Mouse (Mus musculus) liver, adult 2 months (tissue): ENCODE measurements around the gene Zfp937. TPM values are rescaled to one million over a fixed set of nuclear protein-coding genes. Genes with fewer than 3 reads are reported as not detected.
"Not testable (repeated sequence)": the region's sequence is repeated elsewhere in the genome, so short reads cannot be mapped to it uniquely, and the experiment has no call there.

Experiments
- DNase-seq: peaks from one replicate; pipeline ENCODE4 v3.0.0-alpha.2; 2011; ENCODE audit warnings: low read depth, low spot score; ENCODE audit errors: extremely low read depth
- H3K27ac ChIP-seq: fragments of 200-500 bp; replicated peaks from 2 replicates; pipeline ENCODE4 v1.5.1; 2012; ENCODE audit warnings: low read depth, mild to moderate bottlenecking, control low read depth, inconsistent platforms, low read length; ENCODE audit not compliant: insufficient read depth
- H3K27me3 ChIP-seq: fragments of 200-500 bp; 2 replicates; pipeline ENCODE4 v1.6.1; 2012; ENCODE audit warnings: mild to moderate bottlenecking, moderate library complexity, low read length, inconsistent platforms; ENCODE audit not compliant: control insufficient read depth, insufficient read depth
- H3K36me3 ChIP-seq: fragments of 200-500 bp; 2 replicates; pipeline ENCODE4 v1.6.1; 2012; ENCODE audit warnings: low read length, inconsistent platforms; ENCODE audit not compliant: control insufficient read depth, insufficient read depth
- H3K4me1 ChIP-seq: fragments of 200-500 bp; 2 replicates; pipeline ENCODE4 v1.6.1; 2011; ENCODE audit warnings: low read length; ENCODE audit not compliant: control insufficient read depth, insufficient read depth
- H3K4me3 ChIP-seq: fragments of 200-500 bp; 2 replicates; pipeline ENCODE4 v1.5.1; 2011; ENCODE audit warnings: low read depth, mild to moderate bottlenecking, control low read depth, low read length, moderate library complexity; ENCODE audit not compliant: insufficient read depth
- H3K79me2 ChIP-seq: fragments of 200-500 bp; 2 replicates; pipeline ENCODE4 v1.6.1; 2012; ENCODE audit warnings: inconsistent platforms, mild to moderate bottlenecking, low read length, moderate library complexity; ENCODE audit not compliant: control insufficient read depth, insufficient read depth
- H3K9ac ChIP-seq: fragments of 200-500 bp; 2 replicates; pipeline ENCODE4 v1.6.1; 2012; ENCODE audit warnings: low read depth, mild to moderate bottlenecking, control low read depth, inconsistent platforms, low read length
- CTCF ChIP-seq: fragments of 200-500 bp; IDR thresholded peaks from 2 replicates; pipeline ENCODE4 v1.5.1; 2011; ENCODE audit warnings: low read depth, low read length, control low read depth
- POLR2A ChIP-seq: fragments of 200-500 bp; IDR thresholded peaks from 2 replicates; pipeline ENCODE4 v1.6.1; 2011; ENCODE audit warnings: low read length, control low read depth; ENCODE audit not compliant: insufficient read depth; ENCODE audit errors: extremely low read depth
- WGBS: fragments of 180-500 bp; shearing (Covaris S2); methylation state at CpG from one replicate; pipeline ENCODE4 v1.1.7; 2018; 5-methylcytosine and 5-hydroxymethylcytosine counted together
- polyA plus RNA-seq: library from polyadenylated mRNA; depleted of rRNA; stranded (reverse); fragments of >200 nt; gene quantifications from 2 replicates; pipeline ENCODE4 v1.2.3, GENCODE M21; 2012; rRNA removed
- total RNA-seq: library from RNA; depleted of rRNA; stranded (reverse); fragments of >200 nt; gene quantifications from 2 replicates; pipeline ENCODE4 v1.2.3, GENCODE M21; 2014; rRNA removed

Gene Zfp937
- 2.2 and 3.3 TPM in 2 replicates for total RNA-seq
- 0.21 and 0.32 TPM in 2 replicates for polyA plus RNA-seq

GRCm38 (mm10) chr2:150217600-150218362, at the start of gene Zfp937:
Gene Zfp937, plus strand, starts transcription at chr2:150218073.
- H3K27ac ChIP-seq, H3K4me1 ChIP-seq, H3K27me3 ChIP-seq, H3K36me3 ChIP-seq, H3K79me2 ChIP-seq: not testable (repeated sequence)
- under 1% methylated on average over 15 of the region's 15 CpGs for WGBS
- peak within 1 kb of the TSS; percentile 59 for H3K4me3 ChIP-seq
- H3K9ac ChIP-seq, result peak within 1 kb of the TSS; percentile 72
- DNase-seq, result peak; percentile 75

- Histone ChIP-seq H3K9ac (no peak overlapping the region), H3K36me3 (no peaks in the 10 kb centered on the region), H3K27me3 (no peaks in the 10 kb centered on the region), H3K4me1 (no peaks in the 10 kb centered on the region), H3K4me3 (no peak overlapping the region), H3K79me2 (no peaks in the 10 kb centered on the region), H3K27ac (no peak overlapping the region)
- DNase-seq, result no peak
- TF ChIP-seq POLR2A (no peak), CTCF (no peak)
These were observed 44.0 kb upstream of the Zfp937 start for GRCm38 (mm10) chr2:150173833-150174232.

- H3K4me3 ChIP-seq, H3K36me3 ChIP-seq, H3K79me2 ChIP-seq, DNase-seq, H3K27ac ChIP-seq, H3K9ac ChIP-seq, H3K27me3 ChIP-seq, H3K4me1 ChIP-seq: not testable (repeated sequence)
- 68% methylated on average over 4 of the region's 4 CpGs for WGBS
These were observed 38.3 kb upstream of the Zfp937 start, which contains the start of gene Gm10770 for GRCm38 (mm10) chr2:150179579-150179978. Gene Gm10770, minus strand, starts transcription at chr2:150179679.

- not testable (repeated sequence) for H3K79me2 ChIP-seq, DNase-seq, H3K4me3 ChIP-seq, H3K9ac ChIP-seq, H3K27ac ChIP-seq, H3K36me3 ChIP-seq, H3K27me3 ChIP-seq, H3K4me1 ChIP-seq
These were observed 36.8 kb upstream of the Zfp937 start for GRCm38 (mm10) chr2:150181046-150181445.

GRCm38 (mm10) chr2:150181570-150181999, 36.3 kb upstream of the Zfp937 start, which contains the start of gene Gm14139:
Gene Gm14139, plus strand, starts transcription at chr2:150181755.
- not testable (repeated sequence) for H3K36me3 ChIP-seq, H3K79me2 ChIP-seq, H3K4me3 ChIP-seq, H3K27ac ChIP-seq, H3K4me1 ChIP-seq, DNase-seq, H3K9ac ChIP-seq, H3K27me3 ChIP-seq
- WGBS, result 65% methylated on average over 7 of the region's 7 CpGs

GRCm38 (mm10) chr2:150218363-150218725, 471 bp downstream of the Zfp937 start:
- H3K4me1 ChIP-seq, H3K36me3 ChIP-seq, H3K27ac ChIP-seq, DNase-seq, H3K79me2 ChIP-seq, H3K27me3 ChIP-seq: not testable (repeated sequence)
- H3K9ac ChIP-seq, result peak overlapping the region; percentile 72; the same call in 1 of the 2 replicates
- peak overlapping the region; percentile 59 for H3K4me3 ChIP-seq
- WGBS, result 17% methylated on average over 4 of the region's 4 CpGs

- H3K27me3 ChIP-seq, H3K79me2 ChIP-seq, H3K36me3 ChIP-seq, DNase-seq, H3K9ac ChIP-seq, H3K27ac ChIP-seq, H3K4me1 ChIP-seq, H3K4me3 ChIP-seq: not testable (repeated sequence)
These were observed 5.4 kb downstream of the Zfp937 start for GRCm38 (mm10) chr2:150223263-150223662.
